Mouse (Mus musculus) heart, embryonic 16.5 days (tissue): ENCODE measurements around the gene Ptprg. TPM values are rescaled to one million over a fixed set of nuclear protein-coding genes. Genes with fewer than 3 reads are reported as not detected.

Experiments
- ATAC-seq: fragments of 200-750 bp; cut with Nextera tagmentation; replicated peaks from 2 replicates; pipeline ENCODE4 v1.8.0; 2017; ENCODE audit warnings: moderate number of reproducible peaks; ENCODE audit not compliant: insufficient read depth, low FRiP score; ENCODE audit errors: extremely low read depth
- H3K27ac ChIP-seq: fragments of 300-500 bp; sonication (generic); 2 replicates; pipeline ENCODE4 v1.5.1; 2014; ENCODE audit warnings: mild to moderate bottlenecking, low read length, control low read depth, moderate library complexity
- H3K27me3 ChIP-seq: fragments of 300-500 bp; sonication (generic); 2 replicates; pipeline ENCODE4 v1.6.1; 2014; ENCODE audit warnings: low read length, mixed read lengths; ENCODE audit not compliant: control insufficient read depth, insufficient read depth
- H3K36me3 ChIP-seq: fragments of 300-500 bp; sonication (generic); 2 replicates; pipeline ENCODE4 v1.6.1; 2014; ENCODE audit not compliant: control insufficient read depth, insufficient read depth
- H3K4me1 ChIP-seq: fragments of 300-500 bp; sonication (generic); 2 replicates; pipeline ENCODE4 v1.6.1; 2014; ENCODE audit warnings: low read length, mixed read lengths; ENCODE audit not compliant: control insufficient read depth, insufficient read depth
- H3K4me2 ChIP-seq: fragments of 300-500 bp; sonication (generic); 2 replicates; pipeline ENCODE4 v1.6.1; 2014; ENCODE audit warnings: low read depth, mild to moderate bottlenecking, control low read depth, low read length
- H3K4me3 ChIP-seq: fragments of 300-500 bp; sonication (generic); 2 replicates; pipeline ENCODE4 v1.5.1; 2014; ENCODE audit warnings: mild to moderate bottlenecking, control low read depth, low read length
- H3K9ac ChIP-seq: fragments of 300-500 bp; sonication (generic); 2 replicates; pipeline ENCODE4 v1.6.1; 2014; ENCODE audit warnings: low read length, control low read depth
- H3K9me3 ChIP-seq: fragments of 300-500 bp; sonication (generic); replicated peaks from 2 replicates; pipeline ENCODE4 v1.6.1; 2016; ENCODE audit warnings: low read length; ENCODE audit not compliant: control insufficient read depth
- WGBS: fragments of 180-500 bp; shearing (Covaris S2); extraction: QIAGEN DNeasy Blood & Tissue Kit; methylation state at CpG from one replicate; pipeline ENCODE4 v1.1.7; 2014; 5-methylcytosine and 5-hydroxymethylcytosine counted together
- polyA plus RNA-seq: library from polyadenylated mRNA; unstranded; fragments of >200 nt; fragmentation: Nextera tagmentation; extraction: Ambion mirVana; gene quantifications from 2 replicates; pipeline ENCODE4 v1.2.1, GENCODE M21; 2015

The Ptprg gene
- polyA plus RNA-seq = 13.4 and 17.4 TPM in 2 replicates

DNA sequence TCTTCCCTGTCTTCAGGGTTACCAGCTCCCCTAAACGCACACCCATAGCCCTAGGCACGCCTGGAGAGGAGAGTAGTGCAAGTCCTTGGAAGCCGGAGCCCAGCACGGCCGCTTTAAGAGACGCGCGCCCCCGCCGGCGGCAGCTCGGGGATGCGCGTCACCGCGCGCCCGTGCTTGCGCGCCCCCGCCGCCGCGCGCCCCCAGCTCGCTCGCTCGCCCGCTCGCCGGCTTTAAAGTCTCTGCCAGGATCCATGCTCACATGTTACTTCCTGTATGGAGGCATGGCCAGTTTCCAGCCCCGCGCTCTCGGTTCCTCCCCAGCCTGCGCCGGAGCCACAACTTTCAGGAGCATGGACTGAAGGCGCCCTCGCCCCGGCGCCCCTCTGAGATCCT, at the start of gene Ptprg:
TSS of gene Ptprg (plus strand) at position 260 of the 393 bp plus-strand sequence.
- no peaks in the 10 kb centered on the region for H3K36me3 ChIP-seq
- H3K4me1 ChIP-seq = peaks cover 15% of the 10 kb centered on the region
- H3K4me2 ChIP-seq = peak within 1 kb of the TSS; percentile 97
- H3K9ac ChIP-seq = peak within 1 kb of the TSS; percentile 88
- H3K9me3 ChIP-seq = no peaks in the 10 kb centered on the region
- peak within 1 kb of the TSS; percentile 98 for H3K27ac ChIP-seq
- WGBS = 0% methylated on average over 40 of the region's 40 CpGs
- ATAC-seq = peak; percentile 88
- no peaks in the 10 kb centered on the region for H3K27me3 ChIP-seq
- peak within 1 kb of the TSS; percentile 88 for H3K4me3 ChIP-seq

GRCm38 (mm10) chr14:11503803-11504365, 49.4 kb upstream of the Ptprg start:
- H3K27me3 ChIP-seq = no peaks in the 10 kb centered on the region
- no peak for ATAC-seq
- 65% methylated on average over 7 of the region's 7 CpGs for WGBS
- no peak overlapping the region for H3K4me2 ChIP-seq
- H3K4me1 ChIP-seq = no peaks in the 10 kb centered on the region
- no peak overlapping the region for H3K4me3 ChIP-seq
- no peak overlapping the region for H3K9ac ChIP-seq
- 0 out of 2 replicates have a peak, but pooled peaks cover 2% of the 10 kb centered on the region for H3K9me3 ChIP-seq
- no peaks in the 10 kb centered on the region for H3K36me3 ChIP-seq
- H3K27ac ChIP-seq = no peak overlapping the region

DNA sequence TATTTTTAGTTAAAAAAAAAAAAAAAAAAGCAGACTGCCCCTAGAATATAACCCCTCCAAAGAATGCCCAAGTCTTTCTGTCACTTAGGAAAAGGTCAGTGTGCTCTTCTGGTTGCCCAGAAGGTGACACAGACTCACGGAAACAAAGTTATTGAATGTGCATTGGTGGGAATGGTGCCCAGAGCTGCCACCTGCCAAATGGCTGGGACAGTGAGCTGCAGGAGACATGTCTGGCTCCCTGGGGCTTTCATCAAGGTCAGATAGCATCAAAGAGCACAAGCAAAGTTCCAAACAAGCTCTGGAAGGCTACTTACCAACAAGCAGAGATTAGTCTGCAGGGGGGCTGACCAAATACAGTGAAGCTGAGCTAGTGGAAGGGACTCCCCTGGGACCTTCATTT, 43.2 kb upstream of the Ptprg start:
- no peak overlapping the region for H3K4me2 ChIP-seq
- H3K27ac ChIP-seq = peak overlapping the region; percentile 14; the same call in 1 of the 2 replicates
- peak; percentile 55 for ATAC-seq
- WGBS = 30% methylated on average over 1 of the region's 1 CpGs
- H3K4me3 ChIP-seq = no peak overlapping the region
- H3K4me1 ChIP-seq = peaks cover 5% of the 10 kb centered on the region; the same call in 1 of the 2 replicates
- H3K36me3 ChIP-seq = no peaks in the 10 kb centered on the region
- no peak overlapping the region for H3K9ac ChIP-seq
- 0 out of 2 replicates have a peak, but pooled peaks cover 2% of the 10 kb centered on the region for H3K9me3 ChIP-seq
- H3K27me3 ChIP-seq = no peaks in the 10 kb centered on the region

DNA sequence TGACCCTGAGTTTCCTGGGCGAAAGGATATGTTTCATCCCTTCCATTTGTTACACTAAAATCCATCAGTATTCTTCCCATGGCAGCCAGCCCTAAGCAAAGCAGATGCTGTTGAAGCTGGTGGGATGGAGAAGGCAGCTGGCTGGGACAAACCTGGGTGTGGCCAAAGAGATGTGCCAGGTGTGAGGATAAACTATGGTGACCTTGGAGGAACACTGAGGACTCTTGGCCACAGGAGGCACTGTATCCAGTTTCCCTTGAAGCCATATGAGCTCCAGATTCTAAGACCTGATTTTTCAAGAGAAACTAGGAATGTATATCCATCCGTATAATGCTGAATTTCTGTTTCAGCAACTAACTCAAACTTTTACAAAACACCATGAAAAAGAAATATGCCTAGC, 34.2 kb upstream of the Ptprg start:
- no peak overlapping the region for H3K27ac ChIP-seq
- H3K9ac ChIP-seq = no peak overlapping the region
- no peaks in the 10 kb centered on the region for H3K27me3 ChIP-seq
- H3K4me1 ChIP-seq = no peaks in the 10 kb centered on the region
- H3K4me3 ChIP-seq = no peak overlapping the region
- H3K4me2 ChIP-seq = no peak overlapping the region
- no peak for ATAC-seq
- 88% methylated on average over 2 of the region's 2 CpGs for WGBS
- H3K9me3 ChIP-seq = no peaks in the 10 kb centered on the region
- H3K36me3 ChIP-seq = no peaks in the 10 kb centered on the region

GRCm38 (mm10) chr14:11523052-11523451, 30.3 kb upstream of the Ptprg start:
- H3K4me3 ChIP-seq = no peak overlapping the region
- ATAC-seq = no peak
- 77% methylated on average over 3 of the region's 3 CpGs for WGBS
- H3K36me3 ChIP-seq = no peaks in the 10 kb centered on the region
- H3K4me1 ChIP-seq = no peaks in the 10 kb centered on the region
- no peak overlapping the region for H3K27ac ChIP-seq
- H3K27me3 ChIP-seq = no peaks in the 10 kb centered on the region
- no peak overlapping the region for H3K4me2 ChIP-seq
- H3K9ac ChIP-seq = no peak overlapping the region
- H3K9me3 ChIP-seq = no peaks in the 10 kb centered on the region

- Histone ChIP-seq H3K9ac (no peak overlapping the region), H3K27me3 (no peaks in the 10 kb centered on the region), H3K36me3 (no peaks in the 10 kb centered on the region), H3K4me3 (no peak overlapping the region), H3K4me1 (no peaks in the 10 kb centered on the region), H3K27ac (no peak overlapping the region), H3K4me2 (no peak overlapping the region), H3K9me3 (no peaks in the 10 kb centered on the region)
- 92% methylated on average over 4 of the region's 4 CpGs for WGBS
- ATAC-seq = no peak
Measured at GRCm38 (mm10) chr14:11529591-11529990, 23.7 kb upstream of the Ptprg start.

DNA sequence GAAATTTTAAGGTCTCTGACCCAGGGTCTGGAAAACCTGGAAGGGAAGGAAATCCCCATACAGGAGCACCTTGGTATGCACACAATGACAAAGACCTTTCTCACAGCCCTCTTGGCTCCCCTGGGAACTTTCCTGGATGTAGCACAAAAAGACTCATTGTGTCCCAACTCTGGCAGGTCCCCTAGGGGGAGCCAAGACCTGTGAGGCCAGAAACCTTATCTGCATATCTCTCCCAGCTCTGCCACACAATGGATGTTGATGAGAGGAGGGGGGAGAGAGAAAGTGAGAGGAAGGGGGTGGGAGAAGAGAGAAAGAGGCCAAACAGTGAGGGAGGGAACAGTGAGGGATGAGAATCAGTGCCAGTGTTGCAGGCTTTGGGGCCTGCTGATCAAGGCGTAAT, 18.9 kb upstream of the Ptprg start:
- no peaks in the 10 kb centered on the region for H3K9me3 ChIP-seq
- H3K27ac ChIP-seq = no peak overlapping the region
- ATAC-seq = no peak
- H3K9ac ChIP-seq = no peak overlapping the region
- no peak overlapping the region for H3K4me2 ChIP-seq
- 65% methylated on average over 1 of the region's 1 CpGs for WGBS
- H3K27me3 ChIP-seq = no peaks in the 10 kb centered on the region
- H3K4me1 ChIP-seq = no peaks in the 10 kb centered on the region
- no peaks in the 10 kb centered on the region for H3K36me3 ChIP-seq
- H3K4me3 ChIP-seq = no peak overlapping the region

DNA sequence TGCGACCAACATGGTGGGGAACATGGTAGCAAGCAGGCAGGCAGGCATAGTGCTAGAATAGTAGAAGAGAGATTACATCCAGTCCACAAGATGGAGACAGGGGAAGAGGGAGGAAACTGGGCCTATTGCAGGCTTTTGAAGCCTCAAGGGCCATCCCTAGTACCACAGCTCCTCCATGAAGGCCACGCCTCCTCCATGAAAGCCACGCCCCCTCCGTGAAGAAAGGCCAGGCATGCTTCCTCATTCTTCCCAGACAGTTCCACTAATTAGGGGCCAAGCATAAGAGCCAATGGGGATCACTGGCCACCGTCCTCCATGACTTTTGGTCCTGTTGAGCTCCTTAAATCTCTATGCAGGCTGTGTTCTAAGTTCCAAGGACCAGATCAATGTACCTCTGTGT, 17.2 kb upstream of the Ptprg start:
- Histone ChIP-seq H3K36me3 (no peaks in the 10 kb centered on the region), H3K4me2 (no peak overlapping the region), H3K27me3 (no peaks in the 10 kb centered on the region), H3K27ac (no peak overlapping the region), H3K9ac (no peak overlapping the region), H3K9me3 (no peaks in the 10 kb centered on the region), H3K4me3 (no peak overlapping the region), H3K4me1 (no peaks in the 10 kb centered on the region)
- WGBS = 82% methylated on average over 5 of the region's 5 CpGs
- no peak for ATAC-seq

DNA sequence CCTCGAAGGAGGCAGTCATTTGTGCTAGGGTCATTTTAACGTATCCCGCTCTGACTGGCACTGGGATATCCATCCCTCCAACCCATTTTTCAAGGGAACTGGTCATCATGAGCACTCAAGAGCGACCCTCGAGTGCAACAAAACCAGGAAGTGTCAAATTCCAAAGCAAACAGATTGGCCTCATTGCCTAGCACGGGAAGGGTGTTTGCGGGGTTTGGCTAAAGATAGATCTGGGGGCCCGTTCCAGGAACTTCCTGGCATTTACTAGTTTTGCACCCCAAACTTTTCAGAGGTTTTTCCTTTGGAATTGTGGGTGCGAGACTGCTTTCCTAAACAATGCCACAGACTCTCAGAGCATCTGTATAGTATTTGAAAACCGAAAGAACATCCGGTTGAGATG, 1.4 kb upstream of the Ptprg start:
- Histone ChIP-seq H3K9ac (peak overlapping the region; percentile 88), H3K4me3 (peak overlapping the region; percentile 88), H3K4me1 (peaks cover 13% of the 10 kb centered on the region), H3K36me3 (no peaks in the 10 kb centered on the region), H3K4me2 (peak overlapping the region; percentile 97), H3K27ac (no peak overlapping the region), H3K9me3 (no peaks in the 10 kb centered on the region), H3K27me3 (no peaks in the 10 kb centered on the region)
- WGBS = 15% methylated on average over 11 of the region's 11 CpGs
- no peak for ATAC-seq
